Mouse (Mus musculus) mesoderm, embryonic 11.5 days (tissue): Measurements from ENCODE around the gene Gm45234.

Experiments
- DNase-seq: peaks from one replicate; pipeline ENCODE4 v3.0.0-alpha.2; 2012; ENCODE audit warnings: low read depth, low spot score

Gene Gm45234

DNA sequence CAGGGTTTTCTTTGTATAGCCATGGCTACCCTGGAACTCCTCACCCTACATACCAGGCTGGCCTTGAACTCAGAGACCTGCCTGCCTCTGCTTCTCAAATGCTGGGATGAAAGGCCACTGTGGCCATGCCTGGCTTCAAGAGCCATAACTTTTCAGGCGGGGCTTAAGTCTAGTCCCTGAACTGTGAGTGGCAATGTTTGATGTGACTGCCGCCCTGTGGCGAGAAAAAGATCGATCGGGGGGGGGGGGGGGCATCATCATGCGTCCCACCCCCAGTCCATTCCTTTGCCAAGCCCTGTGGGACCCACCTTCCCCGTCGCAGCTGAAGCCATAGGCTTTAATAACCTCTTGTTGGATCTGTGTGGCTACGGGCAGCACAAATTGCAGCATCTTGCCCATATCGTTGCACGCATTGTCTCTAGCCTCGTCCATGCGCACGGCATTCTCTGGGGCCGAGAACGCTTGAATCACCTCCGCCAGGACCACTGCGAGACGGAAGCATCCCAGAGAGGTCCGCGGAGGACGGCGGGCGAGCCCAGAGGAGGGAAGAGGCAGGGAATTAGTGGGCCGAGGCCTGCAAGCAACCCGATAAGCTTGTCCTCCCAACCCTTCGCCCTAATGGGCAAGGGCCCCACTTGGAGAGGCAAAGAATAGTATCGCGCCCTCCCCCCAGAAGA lies 15.5 kb downstream of the Gm45234 start:
- DNase-seq: peak; percentile 61

DNA sequence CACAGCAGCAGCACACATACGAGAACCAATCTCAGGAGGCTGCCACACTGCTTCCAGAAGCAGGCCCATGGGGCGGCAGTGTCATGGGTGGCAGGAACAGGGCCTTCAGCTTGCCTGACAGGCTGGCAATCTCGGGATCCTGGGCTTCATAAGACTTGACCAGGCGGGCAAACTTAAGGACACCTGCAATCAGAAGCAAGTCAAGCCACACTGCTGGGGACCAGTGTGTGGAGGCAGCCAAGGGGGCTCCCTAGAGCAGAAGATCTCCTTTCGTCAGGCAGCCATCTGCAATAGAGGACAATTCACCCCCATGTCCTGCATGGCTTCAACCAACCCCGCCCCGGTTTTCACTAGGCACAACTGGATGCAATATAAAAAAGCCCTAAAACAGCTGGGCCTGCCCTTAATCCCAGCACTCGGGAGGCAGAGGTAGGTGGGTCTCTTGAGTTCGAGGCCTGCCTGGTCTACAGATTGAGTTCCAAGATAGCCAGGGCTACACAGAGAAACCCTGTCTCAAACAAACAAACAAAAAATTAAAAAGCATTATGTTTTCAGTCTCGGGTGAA lies 16.5 kb downstream of the Gm45234 start:
- DNase-seq: no peak

DNA sequence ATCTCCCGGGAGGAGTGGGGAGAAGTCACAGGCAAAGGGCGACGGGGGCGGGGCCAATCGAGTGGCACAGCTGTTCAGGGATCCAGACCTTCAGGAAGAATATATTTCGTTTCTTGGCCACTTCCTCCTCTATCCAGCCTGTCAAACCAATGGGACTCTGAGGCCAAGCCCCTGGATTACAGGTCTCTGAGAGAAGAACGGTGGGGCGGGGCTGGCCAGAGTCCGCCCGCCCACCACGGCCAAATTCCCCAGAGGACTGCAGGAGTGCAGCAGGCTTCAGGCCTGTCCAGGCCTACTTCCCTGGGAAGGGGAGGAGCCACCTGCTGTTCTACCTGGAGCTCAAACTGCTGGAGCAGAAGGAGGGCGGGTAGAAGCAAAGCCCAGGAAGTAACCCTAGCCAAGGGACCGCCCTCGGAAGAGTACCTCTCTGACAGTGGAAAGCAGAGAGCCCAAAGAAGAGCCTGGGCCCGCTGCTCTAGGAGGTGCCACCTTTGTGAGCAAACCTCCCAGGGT lies 17.3 kb downstream of the Gm45234 start, which contains the start of gene Ptpn6:
TSS of gene Ptpn6 (minus strand) at position 204 of the 513 bp plus-strand sequence.
- DNase-seq: peak; percentile 42

DNA sequence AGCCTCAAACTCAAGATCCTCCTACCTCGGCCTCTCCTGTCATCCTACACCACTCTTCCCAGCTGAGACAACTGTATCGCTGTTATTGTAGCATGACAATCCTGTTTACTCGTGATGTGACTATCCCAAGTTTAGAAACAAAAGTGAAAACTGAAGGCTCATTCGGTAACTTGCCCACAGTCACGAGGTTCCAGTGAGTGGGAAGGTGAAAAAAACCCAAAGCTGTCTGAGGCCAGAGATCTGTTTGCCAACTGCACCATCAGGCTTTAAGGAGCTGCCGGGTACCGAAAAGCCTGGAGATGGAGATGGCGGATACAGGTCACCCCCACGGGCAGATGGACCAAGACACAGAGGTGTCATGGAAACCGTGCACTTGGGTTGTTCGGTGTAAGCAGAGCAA lies 18.8 kb downstream of the Gm45234 start:
- no peak for DNase-seq

DNA sequence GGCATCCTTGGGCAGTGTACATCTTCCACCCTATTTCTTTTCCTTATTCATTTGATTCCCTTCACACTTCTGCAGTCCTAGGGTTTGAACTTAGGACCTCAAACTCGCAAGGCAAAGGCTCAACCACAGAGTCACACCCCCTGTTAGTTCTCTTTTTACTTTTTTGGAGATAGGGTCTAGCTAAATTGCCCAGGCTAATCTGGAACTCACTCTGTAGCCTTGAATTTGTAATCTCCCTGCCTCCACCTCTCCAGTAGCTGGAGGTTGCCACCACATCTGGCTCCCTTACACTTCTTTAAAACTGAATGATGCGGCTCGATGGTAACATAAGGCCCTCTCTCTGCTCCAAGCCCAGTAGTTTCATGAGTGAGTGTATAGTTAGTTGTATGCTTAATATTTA lies 21.4 kb downstream of the Gm45234 start:
- no peak for DNase-seq

DNA sequence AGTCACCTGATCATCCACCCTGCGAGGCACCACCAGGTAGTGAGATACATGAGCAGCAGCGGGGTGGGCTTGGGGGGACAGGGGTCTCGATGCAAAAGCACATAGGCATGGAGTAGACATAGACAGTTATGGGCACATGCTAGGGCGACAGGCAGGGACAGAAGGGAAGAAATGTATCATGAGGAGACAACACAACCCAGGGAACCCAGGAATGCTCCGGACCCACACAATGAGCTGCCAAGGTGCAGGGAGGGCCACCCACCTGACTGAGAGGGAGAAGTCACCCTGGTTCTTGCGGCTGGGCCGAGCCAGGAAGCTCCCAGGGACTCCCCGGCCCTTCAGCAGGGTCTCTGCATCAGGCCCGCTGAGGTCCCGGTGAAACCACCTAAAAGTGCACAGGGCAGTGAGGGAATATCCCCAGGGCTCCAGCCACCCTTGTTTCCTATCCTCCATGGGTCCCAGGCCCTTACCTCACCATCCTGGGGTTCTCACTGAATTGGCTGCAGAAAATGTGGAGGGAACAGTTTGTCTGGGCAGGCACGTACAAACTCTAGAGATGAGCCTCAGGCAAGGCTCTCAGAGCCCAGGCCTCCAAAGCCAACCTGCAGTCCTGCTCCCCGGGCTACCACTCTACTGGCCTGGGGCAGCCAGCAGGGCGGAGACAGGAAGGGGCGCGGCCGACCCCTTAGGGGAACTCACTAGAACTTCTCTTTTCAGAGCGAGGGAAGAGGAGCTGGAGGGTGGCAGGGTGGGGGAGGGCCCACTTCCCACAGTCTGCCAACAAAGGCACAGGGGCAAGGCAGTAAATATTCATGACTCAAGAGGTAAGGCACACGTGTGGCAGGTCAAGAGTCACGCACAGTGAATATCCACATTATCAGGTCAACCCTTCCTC lies 23.1 kb downstream of the Gm45234 start:
- no peak for DNase-seq

DNA sequence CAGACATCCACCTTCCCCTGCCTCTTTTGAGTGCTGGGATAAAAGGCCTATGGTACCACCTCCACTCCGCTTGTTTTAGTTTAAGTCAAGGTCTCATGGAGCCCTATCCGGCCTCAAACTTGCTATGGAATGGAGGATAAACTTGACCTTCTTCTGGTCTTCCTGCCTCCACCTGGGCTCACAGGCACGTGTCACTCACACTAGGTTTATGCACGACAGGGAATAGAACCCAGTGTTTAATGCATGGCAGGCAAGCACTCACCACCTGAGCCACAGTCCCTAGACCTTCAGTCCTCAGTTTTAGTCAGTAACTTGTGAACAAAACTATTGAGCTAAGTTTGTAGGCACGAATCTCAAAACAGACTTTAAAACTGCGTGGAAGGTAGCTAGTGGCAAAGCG lies 24.8 kb downstream of the Gm45234 start:
- no peak for DNase-seq

DNA sequence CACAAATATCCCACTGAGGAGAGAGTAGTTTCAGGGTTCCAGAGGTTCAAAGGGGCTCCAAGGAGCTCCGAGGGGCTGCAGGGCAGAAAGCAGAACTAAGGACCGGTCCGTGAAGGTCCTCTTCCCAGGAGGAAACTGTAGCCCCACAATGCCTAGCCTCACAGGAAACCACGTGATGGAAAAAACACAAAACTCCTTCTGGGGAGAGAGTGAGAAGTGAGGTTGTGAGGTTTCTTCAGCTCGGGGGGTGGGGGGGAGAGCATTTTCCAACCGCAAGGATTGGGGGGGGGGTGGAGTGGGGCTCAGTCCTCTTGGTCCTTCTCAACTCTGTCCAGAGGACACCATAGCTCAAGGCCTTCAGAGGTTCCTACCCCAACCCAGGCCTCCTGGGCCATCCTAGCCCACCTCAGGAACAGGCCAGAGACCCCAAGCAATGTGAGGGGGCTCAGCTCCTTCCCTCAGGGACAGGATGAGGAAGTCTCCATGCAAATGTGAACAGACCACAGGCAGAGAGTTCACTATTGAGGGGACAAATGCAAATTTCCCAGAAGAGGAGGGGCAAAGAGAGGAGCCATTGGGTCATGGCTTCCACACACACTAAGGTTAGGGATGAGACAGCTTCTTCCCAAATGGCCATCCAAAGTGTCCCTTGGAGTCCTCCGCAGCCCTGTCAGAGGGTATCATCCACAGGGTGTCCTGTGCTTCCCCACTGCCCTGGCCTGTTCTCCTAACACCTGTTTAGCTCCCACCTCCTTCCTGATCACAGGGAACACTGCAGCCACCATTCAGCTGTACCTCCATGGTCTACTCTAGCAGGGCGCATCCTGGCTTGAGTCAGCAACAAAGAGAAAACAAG lies 25.7 kb downstream of the Gm45234 start:
- no peak for DNase-seq

DNA sequence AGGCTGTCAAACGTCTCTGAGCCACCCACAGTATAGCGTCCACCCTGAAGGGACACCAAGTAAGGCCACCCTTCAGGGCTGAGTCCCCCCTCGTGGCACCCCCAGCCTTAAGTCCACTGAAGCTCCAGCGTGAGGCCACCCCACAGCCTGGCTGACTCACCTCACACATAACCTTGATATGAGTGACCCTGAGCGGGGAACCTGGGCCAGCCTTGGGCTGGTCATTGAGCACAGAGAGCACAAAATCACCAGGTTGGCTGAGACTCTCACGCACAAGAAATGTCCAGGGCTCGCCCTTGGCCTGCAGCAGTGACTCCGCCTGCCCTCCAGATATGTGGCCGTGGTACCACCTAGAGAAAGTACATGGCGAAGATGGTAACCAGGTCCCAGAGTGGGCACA lies 27.2 kb downstream of the Gm45234 start:
- no peak for DNase-seq

DNA sequence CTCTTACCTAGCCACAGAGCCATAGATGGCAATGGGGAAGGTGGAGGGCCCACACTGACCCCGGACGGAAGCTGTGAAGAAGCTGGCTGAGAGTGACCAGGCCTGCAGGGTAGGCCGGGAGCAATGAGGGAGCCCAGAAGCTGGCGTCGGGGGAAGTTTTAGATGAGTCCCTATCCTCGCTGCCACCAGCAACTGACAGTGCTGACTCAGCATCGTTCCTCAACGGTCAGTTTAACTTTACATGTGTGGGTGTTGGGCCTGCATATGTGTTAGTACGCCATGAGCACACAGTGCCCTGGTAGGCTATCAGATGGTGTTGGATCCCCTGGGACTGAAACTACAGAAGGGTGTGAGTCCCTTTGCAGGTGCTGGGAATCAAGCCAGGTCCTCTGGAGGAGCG lies 31.3 kb downstream of the Gm45234 start:
- no peak for DNase-seq

DNA sequence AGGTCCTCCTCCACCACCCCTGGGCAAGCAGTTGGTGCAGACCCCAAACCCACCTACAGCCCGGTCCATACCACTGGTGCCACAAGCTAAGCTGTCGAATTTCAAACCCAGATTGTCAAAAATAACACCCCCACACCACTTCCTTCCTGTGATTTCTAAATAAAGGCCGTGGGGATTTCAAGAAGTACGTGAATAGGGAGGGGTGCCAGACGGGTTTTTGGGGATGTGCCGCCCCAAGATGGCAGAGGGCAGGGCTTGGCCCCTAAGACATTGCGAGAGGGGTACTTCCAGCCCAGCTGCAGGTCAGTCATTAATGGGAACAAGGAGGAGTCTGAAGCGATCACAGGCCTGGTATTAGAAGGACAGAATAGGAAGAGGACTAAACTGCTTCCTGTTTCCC lies 32.3 kb downstream of the Gm45234 start:
- no peak for DNase-seq

DNA sequence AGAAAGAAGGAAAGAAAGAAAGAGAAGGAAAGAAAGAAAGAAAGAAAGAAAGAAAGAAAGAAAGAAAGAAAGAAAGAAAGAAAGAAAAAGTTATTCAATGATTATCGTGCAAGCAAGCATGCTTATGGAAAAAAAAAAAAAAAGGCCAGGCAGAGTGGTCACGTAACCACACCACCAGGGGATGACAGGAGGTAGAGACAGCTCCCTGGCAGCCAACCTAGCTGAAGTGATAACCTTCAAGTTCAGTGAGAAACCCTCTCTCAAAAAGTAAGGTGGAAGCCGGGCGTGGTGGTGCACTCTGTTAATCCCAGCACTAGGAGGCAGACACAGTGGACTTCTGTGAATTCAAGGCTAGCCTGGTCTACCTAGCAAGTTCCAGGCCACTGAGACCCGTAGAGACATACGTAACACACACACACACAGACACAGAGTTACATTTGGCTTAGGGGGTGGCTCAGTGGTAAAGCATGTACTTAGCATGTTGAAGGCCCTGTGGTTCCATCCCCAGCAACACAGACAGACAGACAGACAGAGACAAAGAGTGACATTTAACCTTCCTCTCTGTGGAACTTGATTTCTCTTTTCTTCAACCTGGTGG lies 32.8 kb downstream of the Gm45234 start:
- no peak for DNase-seq

DNA sequence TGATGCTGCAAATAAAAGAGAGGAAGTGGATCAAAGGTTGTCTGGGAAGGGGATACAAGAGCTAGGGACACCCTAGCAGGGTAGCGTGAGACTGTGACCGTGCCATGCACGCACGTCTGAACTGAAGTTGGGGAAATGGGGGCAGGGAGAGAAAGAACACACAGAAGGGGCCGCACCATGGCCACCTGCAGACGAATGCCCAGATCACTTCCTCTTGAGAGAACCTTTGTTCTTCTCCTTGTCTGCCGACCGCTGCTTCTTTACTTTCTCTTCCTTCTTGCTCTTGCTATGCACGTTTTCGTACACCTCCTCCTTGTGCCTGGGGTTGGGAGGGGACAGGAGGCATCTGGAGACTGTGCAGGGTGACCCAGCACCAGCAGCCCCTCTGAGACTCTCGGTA lies 34.9 kb downstream of the Gm45234 start:
- DNase-seq: no peak

DNA sequence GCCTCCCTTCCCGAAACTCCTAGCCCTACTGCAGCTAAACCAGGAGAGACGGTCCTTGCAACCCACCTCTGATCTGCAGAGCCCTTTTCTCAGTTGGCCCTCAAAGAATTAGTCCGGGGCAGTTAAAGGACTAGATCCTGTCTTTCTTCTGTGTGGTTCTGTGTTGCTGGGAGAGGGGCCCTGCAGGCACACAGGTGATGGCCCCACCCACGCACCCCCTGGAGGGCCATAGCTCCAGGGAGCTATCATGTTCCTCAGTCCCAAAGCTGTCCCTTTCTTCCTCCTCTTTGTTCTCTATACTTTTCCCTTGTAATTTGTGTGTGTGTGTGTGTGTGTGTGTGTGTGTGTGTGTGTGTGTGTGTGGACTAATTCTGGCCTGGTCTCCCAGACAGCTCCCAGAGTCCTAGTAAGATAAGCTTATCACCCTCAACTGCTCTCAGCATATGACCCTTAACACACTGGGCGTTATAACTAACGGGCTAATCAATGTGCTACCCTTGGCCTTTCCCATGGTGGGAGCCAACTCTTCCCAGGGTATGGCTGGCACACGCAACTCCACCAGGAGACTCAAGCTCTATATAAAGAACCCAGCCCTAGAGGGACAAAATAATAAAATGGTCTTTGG lies 36.4 kb downstream of the Gm45234 start:
- DNase-seq: no peak

DNA sequence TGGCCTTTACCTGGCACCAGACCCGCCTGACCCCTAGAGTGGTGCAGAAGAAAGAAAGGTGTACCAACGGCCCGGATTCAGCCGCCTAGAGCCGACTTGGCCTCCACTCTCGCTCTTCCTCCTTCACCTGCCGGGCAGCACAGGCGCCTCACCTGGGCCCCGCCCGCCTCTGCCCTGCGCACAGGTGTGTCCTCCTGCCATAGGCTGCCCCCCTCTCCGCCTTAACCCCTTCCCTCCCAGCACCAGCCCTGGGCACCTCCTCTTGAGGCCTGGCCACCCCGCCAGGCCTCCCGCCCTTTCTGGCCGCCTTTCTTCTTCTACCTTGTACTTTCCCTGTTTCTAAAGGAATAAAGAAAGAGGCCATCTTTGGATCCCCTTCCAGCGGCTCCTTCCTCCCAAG lies 37.1 kb downstream of the Gm45234 start:
- no peak for DNase-seq

DNA sequence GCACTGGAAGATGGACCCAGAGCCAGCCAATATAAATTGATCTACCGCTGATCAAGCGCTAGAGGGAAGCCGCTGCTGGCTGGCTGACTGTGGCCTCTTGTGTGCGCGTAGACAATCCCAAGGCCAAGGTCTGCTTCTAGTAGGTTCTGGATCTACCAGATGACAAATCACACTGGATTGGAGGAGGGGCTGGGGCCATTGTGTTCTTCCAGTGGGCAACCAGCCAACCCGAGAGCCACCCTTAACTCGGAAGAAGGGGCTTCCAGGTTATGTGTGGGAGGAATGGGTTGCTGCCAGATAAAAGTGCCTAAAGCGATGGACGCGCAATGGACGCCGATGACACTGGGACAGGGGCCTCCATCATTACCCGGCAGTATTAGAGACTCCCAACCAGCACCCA lies 37.9 kb downstream of the Gm45234 start:
- no peak for DNase-seq

DNA sequence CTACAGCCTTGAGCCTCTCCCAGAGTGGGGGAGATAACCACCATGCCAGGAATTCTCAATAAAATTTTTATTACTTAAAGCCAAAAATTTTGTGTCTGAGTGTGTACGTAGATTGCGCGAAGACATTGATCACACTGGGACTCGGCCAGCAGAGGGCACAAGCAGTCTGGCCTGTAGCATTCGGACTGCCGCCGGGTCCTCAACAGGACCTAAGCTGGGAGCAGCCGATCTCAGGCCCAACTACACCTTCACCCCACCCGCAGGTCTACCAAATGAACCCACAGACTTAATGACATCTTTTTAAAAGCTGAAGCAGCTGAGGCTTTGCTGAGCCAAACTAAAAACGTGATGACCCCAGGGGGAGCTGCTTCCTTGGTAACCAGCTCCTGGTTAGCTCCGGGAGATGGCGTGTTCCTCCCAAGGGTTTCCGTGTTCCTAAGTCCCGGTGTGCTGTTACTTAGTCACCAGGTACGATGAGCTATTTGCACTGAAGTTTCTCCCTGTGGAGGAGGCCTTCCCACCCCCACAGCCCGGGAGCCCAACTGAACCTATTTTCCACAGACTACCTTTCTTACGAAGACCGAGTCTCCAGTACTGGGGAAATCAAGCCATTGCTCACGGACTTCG lies 38.8 kb downstream of the Gm45234 start:
- peak; percentile 33 for DNase-seq

DNA sequence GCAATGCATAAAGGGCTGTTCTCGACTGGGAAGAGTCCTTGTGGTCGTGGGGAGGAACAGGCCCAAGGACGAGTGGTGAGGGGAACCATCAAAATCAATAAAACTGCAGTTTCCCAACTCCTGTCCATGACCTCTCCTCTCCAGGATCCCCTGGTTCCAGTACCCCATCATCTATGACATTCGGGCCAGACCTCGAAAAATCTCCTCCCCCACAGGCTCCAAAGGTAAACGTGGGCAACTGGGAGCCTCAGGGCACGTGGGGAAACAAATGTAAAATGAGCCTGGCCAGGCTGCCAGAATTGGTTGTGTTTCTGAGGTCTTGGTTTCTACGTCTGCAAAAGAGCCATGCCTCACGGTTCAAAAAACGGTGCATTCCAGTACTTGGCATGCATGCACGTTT lies 42.9 kb downstream of the Gm45234 start:
- DNase-seq: no peak

DNA sequence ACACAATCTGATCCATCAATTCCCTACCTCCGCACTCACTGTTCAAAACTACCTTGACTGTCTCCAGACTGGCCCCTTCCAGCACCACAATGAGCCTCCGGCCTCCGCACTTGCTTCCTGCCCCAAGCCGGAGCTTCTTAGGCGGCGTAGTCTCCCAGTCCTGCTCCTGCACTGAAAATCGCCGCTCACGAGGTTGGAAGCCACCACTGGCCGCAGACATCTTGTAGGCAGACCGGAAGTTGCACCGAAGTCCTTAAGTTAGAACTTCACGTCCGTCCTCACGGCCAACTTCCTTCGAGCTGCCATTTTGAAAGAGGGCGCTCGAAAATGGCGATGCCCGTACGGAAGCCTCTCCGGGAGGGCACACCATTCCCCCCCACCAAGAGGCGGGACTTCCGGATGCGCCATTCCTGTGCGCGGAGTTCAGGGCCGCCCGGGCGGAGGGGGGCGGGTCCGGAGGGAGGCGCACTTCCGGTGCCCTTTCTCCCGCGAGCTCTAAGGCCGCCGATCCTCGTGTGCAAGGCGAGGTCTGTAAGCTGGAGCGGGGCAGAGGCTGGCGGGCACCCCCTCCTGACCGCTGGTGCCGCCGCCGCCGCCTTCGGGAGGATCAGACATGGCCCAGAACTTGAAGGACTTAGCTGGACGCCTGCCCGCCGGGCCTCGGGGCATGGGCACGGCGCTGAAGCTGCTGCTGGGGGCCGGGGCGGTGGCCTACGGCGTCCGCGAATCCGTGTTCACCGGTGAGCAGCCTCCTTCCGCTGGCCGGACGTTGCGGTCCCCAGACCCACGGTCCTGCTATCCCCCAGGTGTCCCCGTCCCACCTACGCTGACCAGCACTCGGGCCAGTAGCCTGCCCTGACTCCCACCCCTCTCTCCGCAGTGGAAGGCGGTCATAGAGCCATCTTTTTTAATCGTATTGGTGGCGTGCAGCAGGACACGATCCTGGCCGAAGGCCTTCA lies 43.7 kb downstream of the Gm45234 start, which contains the start of the genes Emg1 and Phb2:
TSS of gene Emg1 (minus strand) at position 355 of the 959 bp plus-strand sequence.
TSS of gene Phb2 (plus strand) at position 513 of the 959 bp plus-strand sequence.
- peak; percentile 99 for DNase-seq
